In the genomic region with DNA sequence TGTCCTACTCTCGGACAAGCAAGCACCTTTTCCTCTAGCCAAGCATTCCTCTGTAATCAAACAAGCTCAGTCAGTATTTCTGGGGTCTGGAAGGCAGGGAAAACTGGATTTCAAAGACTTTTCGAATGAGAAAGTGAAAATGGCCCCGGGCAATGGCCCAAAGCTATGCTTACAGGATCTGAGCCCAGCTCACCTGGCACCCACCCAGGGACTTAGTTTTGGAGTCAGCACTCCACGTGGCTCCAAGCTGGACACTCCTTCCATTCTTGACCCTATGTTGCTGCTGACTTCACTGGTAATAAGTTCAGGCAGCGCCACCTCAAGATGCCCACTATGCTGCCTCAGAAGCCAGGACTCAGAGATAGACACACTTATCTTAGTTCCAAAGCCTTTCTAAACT, we compare ENCODE assay signal across 22 mouse cellular contexts. TPM values are rescaled to one million over a fixed set of nuclear protein-coding genes. Genes with fewer than 3 reads are reported as not detected.
A peak's percentile ranks its signal among the peaks of the same experiment; 100 is the strongest.
DNase-seq lines count a peak whose midpoint lies in the region; TF ChIP-seq lines count a peak whose summit lies in the region.
"Had no signal": no experiment of that assay in that cellular context is flagged by ENCODE, and none has a peak within 500 bp of the region (broad histone marks: within the 10 kb centered on the region; RNA-seq: fewer than 3 reads in every experiment).

No protein-coding gene starts in this region.

- H3K27me3 ChIP-seq in cerebellum, adult 2 months (ENCODE audit: control insufficient read depth, insufficient read depth, low read length), result no peaks in the 10 kb centered on the region
- H3K27me3 ChIP-seq in liver, adult 2 months (ENCODE audit: control insufficient read depth, insufficient read depth, low read length), result no peaks in the 10 kb centered on the region
- H3K27me3 ChIP-seq: embryonic facial prominence, embryonic 13.5 days; hindbrain, embryonic 15.5 days; neural tube, embryonic 12.5 days had no signal

- no peaks in the 10 kb centered on the region for H3K79me2 ChIP-seq in liver, adult 2 months (ENCODE audit: control insufficient read depth, insufficient read depth, low read length)

- no peak overlapping the region for H3K4me3 ChIP-seq in cerebellum, adult 2 months (replicated peaks; ENCODE audit: insufficient read depth, low read depth, low read length)
- H3K4me3 ChIP-seq in liver, adult 2 months (ENCODE audit: insufficient read depth, low read depth, low read length), result no peak overlapping the region
- H3K4me3 ChIP-seq: embryonic facial prominence, embryonic 13.5 days; hindbrain, embryonic 15.5 days; liver, embryonic 13.5 days; neural tube, embryonic 12.5 days had no signal

- H3K9ac ChIP-seq in liver, adult 2 months (ENCODE audit: low read depth, low read length), result 0 out of 2 replicates have a peak overlapping the region, but pooled peaks have one; percentile 23
- H3K9ac ChIP-seq: embryonic facial prominence, embryonic 13.5 days; hindbrain, embryonic 15.5 days; liver, embryonic 13.5 days; neural tube, embryonic 12.5 days had no signal

- H3K27ac ChIP-seq in cerebellum, adult 2 months (ENCODE audit: insufficient read depth, low read length), result no peak overlapping the region
- H3K27ac ChIP-seq in liver, adult 2 months (replicated peaks; ENCODE audit: insufficient read depth, low read depth, low read length), result peak overlapping the region; percentile 50
- H3K27ac ChIP-seq: embryonic facial prominence, embryonic 13.5 days; hindbrain, embryonic 15.5 days; liver, embryonic 13.5 days; neural tube, embryonic 12.5 days had no signal

- no peak for TF ChIP-seq POLR2A in cerebellum, adult 2 months (IDR thresholded peaks at IDR 0.05; ENCODE audit: borderline replicate concordance, insufficient read depth, low read length)
- TF ChIP-seq POLR2A in liver, adult 2 months (IDR thresholded peaks at IDR 0.05; ENCODE audit: extremely low read depth, insufficient read depth, low read length), result no peak

- H3K36me3 ChIP-seq in liver, adult 2 months (ENCODE audit: control insufficient read depth, insufficient read depth, low read length), result no peaks in the 10 kb centered on the region
- H3K36me3 ChIP-seq: embryonic facial prominence, embryonic 13.5 days; hindbrain, embryonic 15.5 days; liver, embryonic 13.5 days; neural tube, embryonic 12.5 days had no signal

- no peaks in the 10 kb centered on the region for H3K4me1 ChIP-seq in cerebellum, adult 2 months (ENCODE audit: control insufficient read depth, insufficient read depth, low read length)
- peaks cover 21% of the 10 kb centered on the region for H3K4me1 ChIP-seq in liver, adult 2 months (ENCODE audit: control insufficient read depth, insufficient read depth, low read length)
- H3K4me1 ChIP-seq: embryonic facial prominence, embryonic 13.5 days; hindbrain, embryonic 15.5 days; neural tube, embryonic 12.5 days had no signal

- no peak for TF ChIP-seq CTCF in cerebellum, adult 2 months (IDR thresholded peaks at IDR 0.05; ENCODE audit: borderline replicate concordance, insufficient read depth, low read depth, low read length)
- no peak for TF ChIP-seq CTCF in liver, adult 2 months (IDR thresholded peaks at IDR 0.05; ENCODE audit: low read depth, low read length)

- 65% methylated on average over 5 of the region's 5 CpGs for WGBS in cerebellum, adult 2 months
- 37% methylated on average over 5 of the region's 5 CpGs for WGBS in liver, adult 2 months

- DNase-seq in cerebellum, postnatal 10 days, result peak; percentile 31 to 47
- DNase-seq in cerebellum, adult 2 months, result no peak
- DNase-seq in liver, adult 2 months (ENCODE audit: extremely low read depth, low read depth, low spot score), result peak; percentile 84
- DNase-seq in liver, result no peak
- DNase-seq in NIH3T3 (ENCODE audit: low read depth), result peak; percentile 68
- DNase-seq in lung, postnatal 36 days, result peak; percentile 85
- no peak for DNase-seq in cerebellum, adult 9-11 months
- DNase-seq: heart, adult 18-20 months; kidney, adult 18-20 months; liver, embryonic 13.5 days; thymus, postnatal 14 days had no signal

RNA-seq across cellular contexts. Expression of a gene that starts 33.6 kb away (rescaled TPM):
- polyA plus RNA-seq in cerebellum, adult 2 months (2012; rRNA removed), result 0.07 TPM in 1 of 2 replicates, not detected in the other
- 0.13 and 0.55 TPM in 2 replicates for total RNA-seq in liver, adult 2 months (2014; rRNA removed)
- 0.09 TPM in 1 of 2 replicates, not detected in the other for polyA plus RNA-seq in liver, adult 2 months (2012; rRNA removed)
- total RNA-seq: common myeloid progenitor, adult 5-6 weeks; layer of hippocampus, postnatal 25 days; left cerebral cortex, postnatal 25 days had no signal
- polyA plus RNA-seq: C2C12; embryonic facial prominence, embryonic 13.5 days; hindbrain, embryonic 15.5 days; liver, embryonic 13.5 days; midbrain, embryonic 16.5 days; neural tube, embryonic 12.5 days had no signal

RNA-seq across cellular contexts. Expression of a gene that starts 35.3 kb away (rescaled TPM):
- polyA plus RNA-seq in cerebellum, adult 2 months (2012; rRNA removed), result 2.9 TPM in 2 replicates
- 0.65 and 0.74 TPM in 2 replicates for total RNA-seq in liver, adult 2 months (2014; rRNA removed)
- polyA plus RNA-seq in liver, adult 2 months (2012; rRNA removed), result 0.18 and 0.25 TPM in 2 replicates

RNA-seq across cellular contexts. Expression of a gene that starts 38.0 kb away (rescaled TPM):
- 42.6 and 42.8 TPM in 2 replicates for polyA plus RNA-seq in cerebellum, adult 2 months (2012; rRNA removed)
- total RNA-seq in liver, adult 2 months (2014; rRNA removed), result 17.8 and 19.5 TPM in 2 replicates
- polyA plus RNA-seq in liver, adult 2 months (2012; rRNA removed), result 5.3 and 8.5 TPM in 2 replicates

RNA-seq across cellular contexts. Expression of a gene that starts 49.9 kb away (rescaled TPM):
- 7.6 and 7.8 TPM in 2 replicates for polyA plus RNA-seq in cerebellum, adult 2 months (2012; rRNA removed)
- total RNA-seq in liver, adult 2 months (2014; rRNA removed), result 8.9 and 9.0 TPM in 2 replicates
- 1.3 and 1.4 TPM in 2 replicates for polyA plus RNA-seq in liver, adult 2 months (2012; rRNA removed)

RNA-seq across cellular contexts. Expression of a gene that starts 51.5 kb away (rescaled TPM):
- polyA plus RNA-seq in cerebellum, adult 2 months (2012; rRNA removed), result not detected in 2 replicates
- total RNA-seq in liver, adult 2 months (2014; rRNA removed), result 0.20 TPM in 1 of 2 replicates, not detected in the other
- not detected in 2 replicates for polyA plus RNA-seq in liver, adult 2 months (2012; rRNA removed)
- total RNA-seq: common myeloid progenitor, adult 5-6 weeks; heart, postnatal 10 days; left cerebral cortex, postnatal 25 days had no signal
- polyA plus RNA-seq: C2C12; embryonic facial prominence, embryonic 13.5 days; hindbrain, embryonic 15.5 days; large intestine, adult 2 months; liver, embryonic 13.5 days; midbrain, embryonic 16.5 days; neural tube, embryonic 12.5 days; stomach, embryonic 14.5 days had no signal

Comparison
In these comparisons a context has a peak if more than half of its experiments do, and no peak if none do; other contexts are left out.
1. DNase-seq: peak in cerebellum, postnatal 10 days (2 of 2), liver, adult 2 months (single experiment), NIH3T3 (single experiment) and lung, postnatal 36 days (single experiment); none in cerebellum, adult 2 months (0 of 2), liver (single experiment) and cerebellum, adult 9-11 months (single experiment).